ENCODE assay signal across 10 mouse cellular contexts in genomic region chr8:11774195-11775076, GRCm38 (mm10). TPM values are rescaled to one million over a fixed set of nuclear protein-coding genes. Genes with fewer than 3 reads are reported as not detected.
DNase-seq lines count a peak whose midpoint lies in the region; ATAC-seq and TF ChIP-seq lines count a peak whose summit lies in the region.
"Had no signal": no experiment of that assay in that cellular context is flagged by ENCODE, and none has a peak within 500 bp of the region (broad histone marks: within the 10 kb centered on the region; RNA-seq: fewer than 3 reads in every experiment).

No protein-coding gene starts in this region.

- no peak overlapping the region for H3K4me2 ChIP-seq in midbrain, embryonic 13.5 days (replicated peaks)
- no peak overlapping the region for H3K4me2 ChIP-seq in midbrain, postnatal 0 days (ENCODE audit: low read depth, low read length, poor library complexity, severe bottlenecking)
- 0 out of 2 replicates have a peak overlapping the region, but pooled peaks have one; percentile 2 for H3K4me2 ChIP-seq in intestine, postnatal 0 days (replicated peaks; ENCODE audit: low read depth)
- no peak overlapping the region for H3K4me2 ChIP-seq in forebrain, postnatal 0 days (ENCODE audit: low read depth)

- H3K4me1 ChIP-seq in midbrain, embryonic 13.5 days (replicated peaks) = peaks cover 58% of the 10 kb centered on the region
- H3K4me1 ChIP-seq in midbrain, postnatal 0 days (ENCODE audit: insufficient read depth, low read length) = no peaks in the 10 kb centered on the region
- peaks cover 15% of the 10 kb centered on the region; the same call in 1 of the 2 replicates for H3K4me1 ChIP-seq in intestine, postnatal 0 days (replicated peaks; ENCODE audit: control insufficient read depth, insufficient read depth, low read length)
- peaks cover 2% of the 10 kb centered on the region; the same call in 1 of the 2 replicates for H3K4me1 ChIP-seq in forebrain, postnatal 0 days (ENCODE audit: insufficient read depth)

- 0 out of 2 replicates have a peak overlapping the region, but pooled peaks have one; percentile 19 for H3K27ac ChIP-seq in midbrain, embryonic 13.5 days
- H3K27ac ChIP-seq in midbrain, postnatal 0 days (ENCODE audit: low read depth, low read length) = no peak overlapping the region
- peak overlapping the region; percentile 43 for H3K27ac ChIP-seq in intestine, postnatal 0 days (ENCODE audit: low read depth, low read length)
- no peak overlapping the region for H3K27ac ChIP-seq in forebrain, postnatal 0 days (ENCODE audit: low read depth, low read length)

- 84% methylated on average over 17 of the region's 17 CpGs for WGBS in midbrain, embryonic 13.5 days
- 81% methylated on average over 17 of the region's 17 CpGs for WGBS in midbrain, postnatal 0 days
- WGBS in intestine, postnatal 0 days = 46% methylated on average over 17 of the region's 17 CpGs
- 83% methylated on average over 17 of the region's 17 CpGs for WGBS in forebrain, postnatal 0 days

- no peaks in the 10 kb centered on the region for H3K27me3 ChIP-seq in midbrain, embryonic 13.5 days
- no peaks in the 10 kb centered on the region for H3K27me3 ChIP-seq in midbrain, postnatal 0 days (ENCODE audit: insufficient read depth, low read length)
- no peaks in the 10 kb centered on the region for H3K27me3 ChIP-seq in intestine, postnatal 0 days (replicated peaks; ENCODE audit: control insufficient read depth, insufficient read depth, low read length)
- H3K27me3 ChIP-seq in forebrain, postnatal 0 days (ENCODE audit: insufficient read depth, low read length) = no peaks in the 10 kb centered on the region

- TF ChIP-seq CTCF in midbrain, postnatal 0 days (IDR thresholded peaks at IDR 0.05) = no peak
- TF ChIP-seq CTCF in intestine, postnatal 0 days (IDR thresholded peaks at IDR 0.05; ENCODE audit: low read depth) = no peak
- TF ChIP-seq CTCF in forebrain, postnatal 0 days (IDR thresholded peaks at IDR 0.05; ENCODE audit: low read depth) = no peak

- H3K36me3 ChIP-seq in midbrain, embryonic 13.5 days = no peaks in the 10 kb centered on the region
- 0 out of 2 replicates have a peak, but pooled peaks cover 2% of the 10 kb centered on the region for H3K36me3 ChIP-seq in midbrain, postnatal 0 days (ENCODE audit: insufficient read depth, low read length)
- H3K36me3 ChIP-seq in intestine, postnatal 0 days (ENCODE audit: control insufficient read depth, insufficient read depth) = no peaks in the 10 kb centered on the region; the same call in 1 of the 2 replicates
- no peaks in the 10 kb centered on the region for H3K36me3 ChIP-seq in forebrain, postnatal 0 days (ENCODE audit: insufficient read depth)

- no peak for ATAC-seq in midbrain, embryonic 13.5 days
- ATAC-seq in midbrain, postnatal 0 days (ENCODE audit: low FRiP score) = no peak
- peak; percentile 66 for ATAC-seq in intestine, postnatal 0 days
- ATAC-seq in forebrain, postnatal 0 days = no peak

- no peak overlapping the region for H3K9ac ChIP-seq in midbrain, embryonic 13.5 days (replicated peaks)
- H3K9ac ChIP-seq in midbrain, postnatal 0 days (replicated peaks; ENCODE audit: low read length, poor library complexity, severe bottlenecking) = no peak overlapping the region
- H3K9ac ChIP-seq in intestine, postnatal 0 days (ENCODE audit: low read depth, low read length) = no peak overlapping the region
- H3K9ac ChIP-seq in forebrain, postnatal 0 days = no peak overlapping the region

- H3K4me3 ChIP-seq in midbrain, embryonic 13.5 days (replicated peaks) = no peak overlapping the region
- no peak overlapping the region for H3K4me3 ChIP-seq in midbrain, postnatal 0 days (ENCODE audit: low read depth, low read length)
- H3K4me3 ChIP-seq in intestine, postnatal 0 days (ENCODE audit: low read depth, low read length) = no peak overlapping the region
- no peak overlapping the region for H3K4me3 ChIP-seq in forebrain, postnatal 0 days (ENCODE audit: low read depth, low read length)
- H3K4me3 ChIP-seq: erythroblast, embryonic 14.5 days; myocyte had no signal

- H3K9me3 ChIP-seq in midbrain, embryonic 13.5 days = no peaks in the 10 kb centered on the region
- H3K9me3 ChIP-seq in midbrain, postnatal 0 days (ENCODE audit: low read length) = no peaks in the 10 kb centered on the region
- no peaks in the 10 kb centered on the region for H3K9me3 ChIP-seq in intestine, postnatal 0 days (ENCODE audit: control insufficient read depth)
- no peaks in the 10 kb centered on the region for H3K9me3 ChIP-seq in forebrain, postnatal 0 days (ENCODE audit: low read length)

- DNase-seq in midbrain, postnatal 0 days (ENCODE audit: low spot score) = no peak
- peak; percentile 79 to 88 for DNase-seq in lung, adult 18-20 months
- peak; percentile 82 for DNase-seq in urinary bladder, postnatal 25 days (ENCODE audit: low spot score)
- no peak for DNase-seq in frontal cortex, postnatal 10 days (ENCODE audit: low spot score in 2 of 2)
- DNase-seq in forebrain, postnatal 0 days = no peak
- no peak for DNase-seq in adrenal gland, postnatal 25 days

RNA-seq across cellular contexts. Expression of gene Arhgef7, which starts 46.9 kb away (rescaled TPM):
- polyA plus RNA-seq in midbrain, embryonic 13.5 days (2015; fragmentation: Nextera tagmentation; extraction: Ambion mirVana) = 60.8 and 66.3 TPM in 2 replicates
- total RNA-seq in midbrain, postnatal 0 days (2014; rRNA removed) = 87.5 and 124 TPM in 2 replicates
- polyA plus RNA-seq in midbrain, postnatal 0 days (2015; fragmentation: Nextera tagmentation; extraction: Ambion mirVana) = 54.3 and 55.3 TPM in 2 replicates
- polyA plus RNA-seq in intestine, postnatal 0 days (2015; fragmentation: Nextera tagmentation; extraction: Ambion mirVana) = 14.5 and 14.9 TPM in 2 replicates
- total RNA-seq in forebrain, postnatal 0 days (2014; rRNA removed) = 100 and 114 TPM in 2 replicates
- polyA plus RNA-seq in forebrain, postnatal 0 days (2015; fragmentation: Nextera tagmentation; extraction: Ambion mirVana) = 50.3 and 59.5 TPM in 2 replicates
- 47.8 and 56.5 TPM in 2 replicates for total RNA-seq in adrenal gland, postnatal 25 days (2021)

Comparison
In these comparisons a context has a peak if more than half of its experiments do, and no peak if none do; other contexts are left out.
1. H3K27ac ChIP-seq: peak in midbrain, embryonic 13.5 days (single experiment) and intestine, postnatal 0 days (single experiment); none in midbrain, postnatal 0 days (single experiment) and forebrain, postnatal 0 days (single experiment).
2. DNase-seq: peak in lung, adult 18-20 months (2 of 2) and urinary bladder, postnatal 25 days (single experiment); none in midbrain, postnatal 0 days (single experiment), frontal cortex, postnatal 10 days (0 of 2), forebrain, postnatal 0 days (single experiment) and adrenal gland, postnatal 25 days (single experiment).